Mouse (Mus musculus) forebrain, embryonic 16.5 days (tissue): Measurements from ENCODE around the gene Sesn3. TPM values are rescaled to one million over a fixed set of nuclear protein-coding genes. Genes with fewer than 3 reads are reported as not detected.
"Not testable (repeated sequence)": the region's sequence is repeated elsewhere in the genome, so short reads cannot be mapped to it uniquely, and the experiment has no call there.

ENCODE experiments used
- ATAC-seq: fragments of 200-750 bp; cut with Nextera tagmentation; 2 replicates; pipeline ENCODE4 v1.8.0; 2017; ENCODE audit warnings: mild to moderate bottlenecking, moderate library complexity
- H3K27ac ChIP-seq: fragments of 300-500 bp; sonication (generic); 2 replicates; pipeline ENCODE4 v1.5.1; 2014; ENCODE audit warnings: low read length, control low read depth
- H3K27me3 ChIP-seq: fragments of 300-500 bp; sonication (generic); replicated peaks from 2 replicates; pipeline ENCODE4 v1.6.1; 2014; ENCODE audit warnings: low read length; ENCODE audit not compliant: control insufficient read depth, insufficient read depth
- H3K36me3 ChIP-seq: fragments of 300-500 bp; sonication (generic); 2 replicates; pipeline ENCODE4 v1.6.1; 2014; ENCODE audit not compliant: control insufficient read depth, insufficient read depth
- H3K4me1 ChIP-seq: fragments of 300-500 bp; sonication (generic); replicated peaks from 2 replicates; pipeline ENCODE4 v1.6.1; 2014; ENCODE audit warnings: low read length; ENCODE audit not compliant: control insufficient read depth, insufficient read depth
- H3K4me2 ChIP-seq: fragments of 300-500 bp; sonication (generic); 2 replicates; pipeline ENCODE4 v1.6.1; 2014; ENCODE audit warnings: mild to moderate bottlenecking, low read length, control low read depth
- H3K4me3 ChIP-seq: fragments of 300-500 bp; sonication (generic); replicated peaks from 2 replicates; pipeline ENCODE4 v1.5.1; 2014; ENCODE audit warnings: mild to moderate bottlenecking, low read length, control low read depth
- H3K9ac ChIP-seq: fragments of 300-500 bp; sonication (generic); replicated peaks from 2 replicates; pipeline ENCODE4 v1.6.1; 2014; ENCODE audit warnings: low read depth, low read length, control low read depth
- H3K9me3 ChIP-seq: fragments of 300-500 bp; sonication (generic); 2 replicates; pipeline ENCODE4 v1.6.1; 2016; ENCODE audit warnings: low read length; ENCODE audit not compliant: control insufficient read depth
- WGBS: fragments of 180-500 bp; shearing (Covaris S2); extraction: QIAGEN DNeasy Blood & Tissue Kit; methylation state at CpG from one replicate; pipeline ENCODE4 v1.1.7; 2014; 5-methylcytosine and 5-hydroxymethylcytosine counted together
- polyA plus RNA-seq: library from polyadenylated mRNA; unstranded; fragments of >200 nt; fragmentation: Nextera tagmentation; extraction: Ambion mirVana; gene quantifications from 2 replicates; pipeline ENCODE4 v1.2.1, GENCODE M21; 2015

The Sesn3 gene
- polyA plus RNA-seq, result 9.6 and 11.5 TPM in 2 replicates

GRCm38 (mm10) chr9:14274986-14275720 lies at the start of gene Sesn3:
TSS of gene Sesn3 (plus strand) at chr9:14275067.
- H3K9ac ChIP-seq, result peak within 1 kb of the TSS; percentile 46
- H3K9me3 ChIP-seq, result no peaks in the 10 kb centered on the region
- H3K4me1 ChIP-seq, result peaks cover 9% of the 10 kb centered on the region
- H3K36me3 ChIP-seq, result no peaks in the 10 kb centered on the region
- WGBS, result 2% methylated on average over 25 of the region's 25 CpGs
- H3K4me3 ChIP-seq, result peak within 1 kb of the TSS; percentile 98
- H3K27me3 ChIP-seq, result no peaks in the 10 kb centered on the region
- ATAC-seq, result peak; percentile 10
- H3K27ac ChIP-seq, result peak within 1 kb of the TSS; percentile 82
- peak within 1 kb of the TSS; percentile 68 for H3K4me2 ChIP-seq

GRCm38 (mm10) chr9:14227086-14227485 lies 47.8 kb upstream of the Sesn3 start:
- not testable (repeated sequence) for H3K27ac ChIP-seq, H3K4me2 ChIP-seq, H3K36me3 ChIP-seq, H3K9me3 ChIP-seq, ATAC-seq, H3K27me3 ChIP-seq, H3K9ac ChIP-seq, H3K4me1 ChIP-seq, H3K4me3 ChIP-seq
- 84% methylated on average over 2 of the region's 2 CpGs for WGBS

- Histone ChIP-seq H3K27me3 (no peaks in the 10 kb centered on the region), H3K9me3 (no peaks in the 10 kb centered on the region), H3K36me3 (no peaks in the 10 kb centered on the region), H3K27ac (no peak overlapping the region), H3K4me3 (no peak overlapping the region), H3K9ac (no peak overlapping the region), H3K4me1 (no peaks in the 10 kb centered on the region), H3K4me2 (no peak overlapping the region)
- WGBS, result 45% methylated on average over 7 of the region's 7 CpGs
- no peak for ATAC-seq
Measured at GRCm38 (mm10) chr9:14233702-14234373, 41.0 kb upstream of the Sesn3 start.

- 94% methylated on average over 2 of the region's 2 CpGs for WGBS
- Histone ChIP-seq H3K4me2 (no peak overlapping the region), H3K27ac (no peak overlapping the region)
Measured at GRCm38 (mm10) chr9:14235286-14235685, 39.6 kb upstream of the Sesn3 start.

GRCm38 (mm10) chr9:14241003-14241402 lies 33.9 kb upstream of the Sesn3 start:
- not testable (repeated sequence) for H3K4me1 ChIP-seq, H3K4me3 ChIP-seq, H3K4me2 ChIP-seq, H3K9ac ChIP-seq, H3K27me3 ChIP-seq, ATAC-seq, H3K27ac ChIP-seq, H3K9me3 ChIP-seq, H3K36me3 ChIP-seq
- WGBS, result 63% methylated on average over 1 of the region's 1 CpGs

More at GRCm38 (mm10) chr9:14235286-14235685, 39.6 kb upstream of the Sesn3 start:
- no peak overlapping the region for H3K9ac ChIP-seq
- ATAC-seq, result no peak
- no peaks in the 10 kb centered on the region for H3K36me3 ChIP-seq
- H3K4me3 ChIP-seq, result no peak overlapping the region
- H3K4me1 ChIP-seq, result no peaks in the 10 kb centered on the region
- H3K9me3 ChIP-seq, result no peaks in the 10 kb centered on the region
- H3K27me3 ChIP-seq, result no peaks in the 10 kb centered on the region

- H3K9ac ChIP-seq, result no peak overlapping the region
- WGBS, result 47% methylated on average over 2 of the region's 2 CpGs
- ATAC-seq, result no peak
- no peaks in the 10 kb centered on the region for H3K27me3 ChIP-seq
- H3K4me1 ChIP-seq, result peaks cover 8% of the 10 kb centered on the region; the same call in 1 of the 2 replicates
- H3K4me2 ChIP-seq, result no peak overlapping the region
- no peaks in the 10 kb centered on the region for H3K36me3 ChIP-seq
- no peak overlapping the region for H3K4me3 ChIP-seq
- H3K9me3 ChIP-seq, result no peaks in the 10 kb centered on the region
- H3K27ac ChIP-seq, result no peak overlapping the region
Measured at GRCm38 (mm10) chr9:14242308-14242707, 32.6 kb upstream of the Sesn3 start.

GRCm38 (mm10) chr9:14244528-14244927 lies 30.3 kb upstream of the Sesn3 start:
- Histone ChIP-seq H3K4me1 (peaks cover 8% of the 10 kb centered on the region; the same call in 1 of the 2 replicates), H3K4me2 (no peak overlapping the region), H3K36me3 (no peaks in the 10 kb centered on the region), H3K9ac (no peak overlapping the region), H3K27me3 (no peaks in the 10 kb centered on the region), H3K27ac (no peak overlapping the region), H3K9me3 (no peaks in the 10 kb centered on the region), H3K4me3 (no peak overlapping the region)
- no peak for ATAC-seq
- WGBS, result 36% methylated on average over 9 of the region's 9 CpGs

- H3K9me3 ChIP-seq, result no peaks in the 10 kb centered on the region
- H3K27me3 ChIP-seq, result no peaks in the 10 kb centered on the region
- H3K27ac ChIP-seq, result no peak overlapping the region
- no peak overlapping the region for H3K4me2 ChIP-seq
- H3K4me1 ChIP-seq, result peaks cover 8% of the 10 kb centered on the region; the same call in 1 of the 2 replicates
- WGBS, result 5% methylated on average over 7 of the region's 7 CpGs
- peak; percentile 61 for ATAC-seq
- no peak overlapping the region for H3K9ac ChIP-seq
- H3K36me3 ChIP-seq, result no peaks in the 10 kb centered on the region
- no peak overlapping the region for H3K4me3 ChIP-seq
Measured at GRCm38 (mm10) chr9:14245013-14245586, 29.8 kb upstream of the Sesn3 start.

GRCm38 (mm10) chr9:14246016-14246799 lies 28.7 kb upstream of the Sesn3 start:
- Histone ChIP-seq H3K27me3 (no peaks in the 10 kb centered on the region), H3K9ac (no peak overlapping the region), H3K4me2 (peak overlapping the region; percentile 12; the same call in 1 of the 2 replicates), H3K4me1 (peaks cover 8% of the 10 kb centered on the region; the same call in 1 of the 2 replicates), H3K4me3 (no peak overlapping the region), H3K27ac (no peak overlapping the region), H3K36me3 (no peaks in the 10 kb centered on the region), H3K9me3 (no peaks in the 10 kb centered on the region)
- peak; percentile 70 for ATAC-seq
- WGBS, result 21% methylated on average over 11 of the region's 11 CpGs
